Mouse (Mus musculus): ENCODE data around the gene Rpl23a. TPM values are rescaled to one million over a fixed set of nuclear protein-coding genes. Genes with fewer than 3 reads are reported as not detected.

The Rpl23a gene
- 1,270 TPM for polyA plus RNA-seq (2021)

DNA sequence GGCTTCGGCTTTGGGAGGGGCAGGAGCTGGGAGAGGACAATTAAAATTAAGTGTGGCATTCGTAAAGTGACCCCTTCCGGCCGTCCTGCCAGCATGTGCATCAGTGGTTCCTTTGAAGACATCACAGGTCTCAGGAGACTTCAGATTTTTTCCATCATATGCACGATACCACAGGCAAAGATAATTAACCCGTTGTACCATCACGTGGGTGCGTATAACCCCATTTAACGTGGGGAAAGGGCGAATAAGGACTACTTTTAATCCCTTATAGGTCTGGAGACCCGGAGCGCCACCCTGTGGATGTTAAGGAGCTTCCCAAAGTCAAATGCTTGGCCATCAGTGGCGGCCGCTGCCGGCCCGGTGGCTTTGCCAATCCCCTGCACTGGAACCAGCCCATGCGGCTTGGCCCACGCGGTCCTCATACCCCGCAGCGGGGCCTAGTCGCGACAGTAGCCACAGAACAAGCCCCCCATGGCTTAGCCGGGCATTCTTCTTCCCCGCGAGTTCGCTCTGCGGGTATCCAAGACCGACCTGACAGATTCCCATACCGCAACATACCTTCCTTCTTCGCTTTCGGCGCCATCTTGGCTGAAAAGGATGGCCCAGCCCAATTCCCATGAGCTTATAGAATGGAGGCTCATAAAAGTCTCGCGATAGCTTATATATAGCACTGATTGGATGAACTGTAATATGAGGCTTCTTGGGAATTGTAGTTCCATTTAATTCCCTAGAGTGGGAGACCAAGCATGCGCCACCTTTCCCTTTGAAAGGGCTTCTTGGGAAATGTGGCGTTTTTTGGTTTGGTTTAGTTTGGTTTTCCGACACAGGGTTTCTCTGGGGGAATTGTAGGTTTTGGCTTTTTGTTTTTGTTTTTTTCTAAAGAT, at the start of gene Rpl23a:
Gene Rpl23a, minus strand, starts transcription at position 624 of the 884 bp plus-strand sequence.
- ATAC-seq (peak; percentile 76), DNase-seq (ENCODE audit: low read depth, low spot score) (no peak)
- in situ Hi-C loops (cut with MboI; ENCODE audit: low pct_unique_long_range_greater_than_20kb) = no loop called here
- no peaks in the 10 kb centered on the region for H3K27me3 ChIP-seq
- TF ChIP-seq CTCF (IDR thresholded peaks at IDR 0.05) = no peak
- CTCF ChIA-PET = no interaction called here
- POLR2A ChIA-PET = interaction anchor here (0.5 to 1.4 kb wide), 2 partner anchors 11 to 194 kb away, joined by 4 to 5 read pairs; no protein-coding TSS in a partner anchor

DNA sequence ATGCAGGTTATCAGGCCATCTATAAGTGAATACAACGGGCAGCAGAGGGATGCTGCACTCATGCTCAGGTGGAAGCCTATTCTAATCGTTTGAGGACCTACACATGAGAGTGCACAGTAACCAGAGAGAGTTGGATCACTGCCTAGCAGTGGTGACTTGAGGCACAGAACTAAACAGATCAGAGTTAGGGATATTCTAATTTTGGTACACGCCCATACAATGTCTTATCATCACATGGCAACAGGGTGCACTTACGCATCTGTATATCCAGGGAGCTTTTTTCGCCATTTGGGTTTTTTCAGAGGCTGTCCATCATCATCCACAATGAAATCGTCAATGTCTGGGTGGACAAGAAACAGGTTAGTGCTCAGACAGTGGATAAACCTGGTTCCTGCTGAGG, 48.1 kb upstream of the Rpl23a start:
- ChIA-PET POLR2A (no interaction called here), CTCF (no interaction called here)
- H3K27me3 ChIP-seq = no peaks in the 10 kb centered on the region
- DNase-seq (ENCODE audit: low read depth, low spot score) (no peak), ATAC-seq (no peak)
- in situ Hi-C loops (cut with MboI; ENCODE audit: low pct_unique_long_range_greater_than_20kb) = no loop called here
- TF ChIP-seq CTCF (IDR thresholded peaks at IDR 0.05) = no peak

- TF ChIP-seq CTCF (IDR thresholded peaks at IDR 0.05) = no peak
- POLR2A ChIA-PET = interaction anchor here (1.3 kb wide), 1 partner anchor 13 kb away, joined by 5 read pairs; no protein-coding TSS in a partner anchor
- no peaks in the 10 kb centered on the region for H3K27me3 ChIP-seq
- CTCF ChIA-PET = interaction anchor here (1.4 to 2.3 kb wide), 2 partner anchors 11 to 14 kb away, joined by 3 to 5 read pairs; no protein-coding TSS in a partner anchor
- no peak for DNase-seq (ENCODE audit: low read depth, low spot score)
- ATAC-seq = no peak
- in situ Hi-C loops (cut with MboI; ENCODE audit: low pct_unique_long_range_greater_than_20kb) = no loop called here
These were observed 40.2 kb upstream of the Rpl23a start for GRCm38 (mm10) chr11:78223586-78223985.

DNA sequence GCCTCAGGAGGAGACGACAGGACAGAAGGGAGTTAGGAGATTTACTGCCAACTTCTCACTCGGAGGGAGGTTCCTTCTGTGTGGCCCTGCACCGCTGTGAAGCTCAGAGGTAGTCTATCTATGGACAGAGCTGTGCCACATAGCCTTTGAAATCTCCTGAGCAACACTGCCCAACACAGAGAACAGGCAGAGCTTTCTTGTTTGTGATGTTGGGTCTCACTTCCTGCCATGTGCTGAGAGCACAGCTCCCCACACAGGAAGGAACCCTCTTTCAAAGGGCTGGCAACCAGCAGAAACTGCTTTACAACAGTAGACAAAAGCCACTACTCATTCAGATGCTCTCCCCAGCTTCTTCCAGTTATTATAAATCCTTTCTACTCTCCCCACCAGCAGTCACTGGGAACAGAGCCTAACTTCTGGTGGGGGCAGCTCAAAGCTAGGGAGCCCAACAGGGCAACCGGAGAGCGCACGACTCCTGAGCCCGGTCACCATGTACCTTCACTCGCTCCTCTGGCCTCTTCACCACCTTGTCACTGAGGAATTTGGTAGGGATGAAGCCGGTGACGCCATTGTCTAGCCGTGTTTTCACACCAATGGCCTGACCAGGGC, 32.4 kb upstream of the Rpl23a start:
- ATAC-seq (no peak), DNase-seq (ENCODE audit: low read depth, low spot score) (no peak)
- no peak for TF ChIP-seq CTCF (IDR thresholded peaks at IDR 0.05)
- no peaks in the 10 kb centered on the region for H3K27me3 ChIP-seq
- CTCF ChIA-PET = interaction anchor here (1.2 kb wide), 1 partner anchor 10 kb away, joined by 3 read pairs; no protein-coding TSS in a partner anchor
- POLR2A ChIA-PET = no interaction called here
- in situ Hi-C loops (cut with MboI; ENCODE audit: low pct_unique_long_range_greater_than_20kb) = no loop called here

DNA sequence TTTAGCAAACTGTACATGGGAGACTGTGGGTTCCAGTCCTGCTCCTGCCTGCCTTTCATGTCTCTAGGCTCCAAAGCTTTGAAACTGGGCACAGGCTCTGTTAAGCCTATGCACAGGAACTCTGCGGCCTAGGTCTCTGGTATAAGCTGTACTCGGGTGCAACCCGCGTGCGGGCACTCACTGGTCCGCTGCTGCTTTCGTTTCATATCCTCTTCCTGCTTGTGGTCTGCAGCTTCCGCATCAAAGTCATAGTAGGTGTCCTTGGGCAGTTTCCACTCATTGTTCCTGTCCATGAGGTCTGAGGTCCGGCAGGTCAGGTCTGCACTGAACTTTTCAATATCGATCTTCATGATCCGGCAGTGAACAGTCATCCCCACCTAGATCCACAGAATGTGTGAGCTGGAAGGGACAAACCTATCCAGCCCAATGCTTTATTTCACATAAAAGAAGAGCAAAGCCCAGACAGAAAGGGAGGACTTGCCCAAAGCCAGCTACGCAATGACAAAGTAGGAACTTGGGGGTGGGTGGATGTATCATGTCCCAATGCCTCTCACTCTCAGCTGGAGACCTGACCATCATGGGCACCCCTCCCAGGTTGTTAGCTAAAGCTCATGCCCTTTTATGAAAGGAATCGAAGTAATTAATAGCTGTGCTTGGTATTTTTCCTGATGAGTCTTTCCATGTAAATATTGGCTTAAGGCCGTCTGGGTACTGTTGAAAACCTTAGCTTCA, 29.9 kb upstream of the Rpl23a start:
- ChIA-PET CTCF (interaction anchor here (0.7 to 1.2 kb wide), 4 partner anchors 10 to 33 kb away, joined by 3 to 5 read pairs (median 3); partner anchors contain the start of gene Supt6), POLR2A (no interaction called here)
- ATAC-seq (no peak), DNase-seq (ENCODE audit: low read depth, low spot score) (no peak)
- no peak for TF ChIP-seq CTCF (IDR thresholded peaks at IDR 0.05)
- H3K27me3 ChIP-seq = no peaks in the 10 kb centered on the region
- in situ Hi-C loops (cut with MboI; ENCODE audit: low pct_unique_long_range_greater_than_20kb) = no loop called here

DNA sequence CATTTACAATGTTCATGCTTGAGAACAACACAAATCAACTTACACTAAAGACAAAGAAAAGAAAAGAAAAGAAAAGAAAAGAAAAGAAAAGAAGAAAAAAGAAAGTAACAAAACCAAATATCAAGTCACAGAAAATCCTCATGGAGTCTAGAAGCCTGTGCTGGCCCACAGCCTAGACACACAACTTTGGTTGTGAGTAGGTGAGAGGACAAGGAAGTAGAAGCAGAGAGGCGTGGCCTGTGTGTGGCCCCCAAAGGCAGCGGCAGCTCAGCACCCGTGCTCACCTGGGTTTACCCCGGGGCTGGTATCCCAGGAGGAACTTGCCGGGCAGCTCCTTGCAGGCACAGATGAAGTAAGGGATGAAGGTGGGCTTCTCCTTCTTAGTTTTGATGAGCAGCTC, 28.1 kb upstream of the Rpl23a start:
- in situ Hi-C loops (cut with MboI; ENCODE audit: low pct_unique_long_range_greater_than_20kb) = no loop called here
- ChIA-PET POLR2A (no interaction called here), CTCF (no interaction called here)
- TF ChIP-seq CTCF (IDR thresholded peaks at IDR 0.05) = no peak
- no peak for DNase-seq (ENCODE audit: low read depth, low spot score)
- H3K27me3 ChIP-seq = no peaks in the 10 kb centered on the region
- no peak for ATAC-seq

GRCm38 (mm10) chr11:78210615-78211014, 27.2 kb upstream of the Rpl23a start:
- ATAC-seq (no peak), DNase-seq (ENCODE audit: low read depth, low spot score) (no peak)
- no peak for TF ChIP-seq CTCF (IDR thresholded peaks at IDR 0.05)
- in situ Hi-C loops (cut with MboI; ENCODE audit: low pct_unique_long_range_greater_than_20kb) = no loop called here
- H3K27me3 ChIP-seq = no peaks in the 10 kb centered on the region
- ChIA-PET POLR2A (interaction anchor here (0.6 to 1.5 kb wide), 2 partner anchors 13 to 440 kb away, joined by 3 to 5 read pairs; no protein-coding TSS in a partner anchor), CTCF (interaction anchor here (0.8 to 1.1 kb wide), 2 partner anchors 18 to 33 kb away, joined by 3 read pairs; no protein-coding TSS in a partner anchor)

GRCm38 (mm10) chr11:78209886-78210285, 26.5 kb upstream of the Rpl23a start:
- ChIA-PET CTCF (interaction anchor here (0.8 to 1.1 kb wide), 2 partner anchors 19 to 32 kb away, joined by 3 read pairs; no protein-coding TSS in a partner anchor), POLR2A (interaction anchor here (1.5 kb wide), 1 partner anchor 13 kb away, joined by 5 read pairs; no protein-coding TSS in a partner anchor)
- no peaks in the 10 kb centered on the region for H3K27me3 ChIP-seq
- DNase-seq (ENCODE audit: low read depth, low spot score) (no peak), ATAC-seq (no peak)
- in situ Hi-C loops (cut with MboI; ENCODE audit: low pct_unique_long_range_greater_than_20kb) = no loop called here
- TF ChIP-seq CTCF (IDR thresholded peaks at IDR 0.05) = no peak

DNA sequence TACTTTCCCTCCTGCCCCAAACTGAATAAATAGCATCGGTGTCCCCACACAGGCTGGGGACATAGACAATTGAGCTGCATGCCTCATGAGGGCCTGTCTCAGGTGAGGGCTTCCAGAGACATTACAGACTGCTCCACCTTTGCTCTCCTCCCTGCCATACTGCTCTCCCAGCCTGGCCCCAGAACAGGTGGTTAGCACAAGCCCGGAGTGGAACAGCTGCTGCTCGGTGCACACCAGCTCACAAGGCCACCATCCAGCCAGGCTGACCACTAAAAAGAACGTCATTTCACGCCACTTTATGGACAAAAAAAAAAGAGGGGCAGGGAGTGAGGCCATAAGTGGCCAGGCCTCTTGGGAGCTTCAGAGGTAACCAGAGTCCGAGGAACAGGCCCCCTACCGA, 23.8 kb upstream of the Rpl23a start:
- in situ Hi-C loops (cut with MboI; ENCODE audit: low pct_unique_long_range_greater_than_20kb) = no loop called here

More for the DNA sequence above, 23.8 kb upstream of the Rpl23a start:
- POLR2A ChIA-PET = interaction anchor here (0.5 to 1.3 kb wide), 2 partner anchors 11 to 334 kb away, joined by 4 to 7 read pairs; no protein-coding TSS in a partner anchor
- CTCF ChIA-PET = interaction anchor here (1.4 kb wide), 1 partner anchor 30 kb away, joined by 3 read pairs; no protein-coding TSS in a partner anchor
- TF ChIP-seq CTCF (IDR thresholded peaks at IDR 0.05) = no peak
- no peak for ATAC-seq
- DNase-seq (ENCODE audit: low read depth, low spot score) = no peak
- no peaks in the 10 kb centered on the region for H3K27me3 ChIP-seq

All from Patski (cell line).